Mouse (Mus musculus) stomach, postnatal 0 days (tissue): ENCODE data around the gene Sugct. TPM values are rescaled to one million over a fixed set of nuclear protein-coding genes. Genes with fewer than 3 reads are reported as not detected.

ENCODE experiments used
- ATAC-seq: fragments of 200-750 bp; cut with Nextera tagmentation; 2 replicates; pipeline ENCODE4 v1.8.0; 2017; ENCODE audit not compliant: low FRiP score, low TSS enrichment
- DNase-seq: peaks from one replicate; pipeline ENCODE4 v3.0.0-alpha.2; 2016; ENCODE audit warnings: low spot score
- H3K27ac ChIP-seq: fragments of 300-500 bp; sonication (generic); replicated peaks from 2 replicates; pipeline ENCODE4 v1.5.1; 2014; ENCODE audit warnings: mild to moderate bottlenecking, control low read depth
- H3K27me3 ChIP-seq: fragments of 300-500 bp; sonication (generic); 2 replicates; pipeline ENCODE4 v1.6.1; 2014; ENCODE audit warnings: low read length; ENCODE audit not compliant: control insufficient read depth, insufficient read depth
- H3K36me3 ChIP-seq: fragments of 300-500 bp; sonication (generic); 2 replicates; pipeline ENCODE4 v1.6.1; 2014; ENCODE audit warnings: low read length, mixed read lengths; ENCODE audit not compliant: control insufficient read depth, insufficient read depth
- H3K4me1 ChIP-seq: fragments of 300-500 bp; sonication (generic); replicated peaks from 2 replicates; pipeline ENCODE4 v1.6.1; 2014; ENCODE audit warnings: antibody characterized with exemption; ENCODE audit not compliant: control insufficient read depth, insufficient read depth
- H3K4me2 ChIP-seq: fragments of 300-500 bp; sonication (generic); replicated peaks from 2 replicates; pipeline ENCODE4 v1.6.1; 2014; ENCODE audit warnings: low read depth, mild to moderate bottlenecking, control low read depth, moderate library complexity
- H3K4me3 ChIP-seq: fragments of 300-500 bp; sonication (generic); 2 replicates; pipeline ENCODE4 v1.5.1; 2014; ENCODE audit warnings: low read depth, low read length, control low read depth
- H3K9ac ChIP-seq: fragments of 300-500 bp; sonication (generic); 2 replicates; pipeline ENCODE4 v1.6.1; 2014; ENCODE audit warnings: mild to moderate bottlenecking, low read length, control low read depth, mixed read lengths
- H3K9me3 ChIP-seq: fragments of 300-500 bp; sonication (generic); 2 replicates; pipeline ENCODE4 v1.6.1; 2016; ENCODE audit warnings: low read length; ENCODE audit not compliant: control insufficient read depth
- CTCF ChIP-seq: IDR thresholded peaks from 2 replicates; pipeline ENCODE4 v1.5.1; 2016; ENCODE audit warnings: antibody characterized with exemption, low read depth, mild to moderate bottlenecking, moderate library complexity
- EP300 ChIP-seq: optimal IDR thresholded peaks from 2 replicates; pipeline ENCODE3; 2016; ENCODE audit warnings: antibody characterized with exemption
- WGBS: fragments of 180-500 bp; shearing (Covaris S2); extraction: QIAGEN DNeasy Blood & Tissue Kit; methylation state at CpG from one replicate; pipeline ENCODE4 v1.1.7; 2014; 5-methylcytosine and 5-hydroxymethylcytosine counted together
- polyA plus RNA-seq: library from polyadenylated mRNA; unstranded; fragments of >200 nt; fragmentation: Nextera tagmentation; extraction: Ambion mirVana; gene quantifications from 2 replicates; pipeline ENCODE4 v1.2.1, GENCODE M21; 2015

The Sugct gene
- polyA plus RNA-seq, 1 experiment from 2014 or later = 6.1 TPM

GRCm38 (mm10) chr13:17702311-17702710, 7.0 kb upstream of the Sugct start:
- ATAC-seq (no peak), DNase-seq (no peak)
- H3K4me3 ChIP-seq = no peak overlapping the region
- H3K9ac ChIP-seq = no peak overlapping the region
- no peak for TF ChIP-seq CTCF
- TF ChIP-seq EP300 = no peak
- H3K36me3 ChIP-seq = no peaks in the 10 kb centered on the region
- no peaks in the 10 kb centered on the region for H3K9me3 ChIP-seq
- H3K4me2 ChIP-seq = no peak overlapping the region
- no peaks in the 10 kb centered on the region for H3K27me3 ChIP-seq
- H3K4me1 ChIP-seq = no peaks in the 10 kb centered on the region
- H3K27ac ChIP-seq = no peak overlapping the region

- Histone ChIP-seq H3K4me3 (no peak overlapping the region), H3K4me2 (no peak overlapping the region), H3K36me3 (no peaks in the 10 kb centered on the region), H3K27me3 (no peaks in the 10 kb centered on the region), H3K27ac (no peak overlapping the region), H3K4me1 (no peaks in the 10 kb centered on the region), H3K9ac (no peak overlapping the region), H3K9me3 (no peaks in the 10 kb centered on the region)
- DNase-seq (no peak), ATAC-seq (no peak)
- no peak for TF ChIP-seq EP300
- no peak for TF ChIP-seq CTCF
Measured at GRCm38 (mm10) chr13:17701322-17701721, 6.0 kb upstream of the Sugct start.

- DNase-seq (no peak), ATAC-seq (no peak)
- Histone ChIP-seq H3K27me3 (no peaks in the 10 kb centered on the region), H3K4me3 (no peak overlapping the region), H3K9me3 (no peaks in the 10 kb centered on the region), H3K36me3 (no peaks in the 10 kb centered on the region), H3K27ac (no peak overlapping the region), H3K9ac (no peak overlapping the region), H3K4me1 (no peaks in the 10 kb centered on the region), H3K4me2 (no peak overlapping the region)
- TF ChIP-seq CTCF (no peak), EP300 (no peak)
- 86% methylated on average over 3 of the region's 3 CpGs for WGBS
Measured at GRCm38 (mm10) chr13:17700090-17700715, 4.8 kb upstream of the Sugct start.

- Histone ChIP-seq H3K4me2 (peak overlapping the region; percentile 74), H3K4me1 (no peaks in the 10 kb centered on the region), H3K9me3 (no peaks in the 10 kb centered on the region), H3K9ac (peak overlapping the region; percentile 95), H3K36me3 (no peaks in the 10 kb centered on the region), H3K27ac (peak overlapping the region; percentile 96), H3K27me3 (no peaks in the 10 kb centered on the region), H3K4me3 (peak overlapping the region; percentile 79)
- ATAC-seq (no peak), DNase-seq (no peak)
- TF ChIP-seq CTCF (no peak), EP300 (no peak)
- 8% methylated on average over 7 of the region's 7 CpGs for WGBS
Measured at GRCm38 (mm10) chr13:17695898-17696580, 686 bp upstream of the Sugct start.

DNA sequence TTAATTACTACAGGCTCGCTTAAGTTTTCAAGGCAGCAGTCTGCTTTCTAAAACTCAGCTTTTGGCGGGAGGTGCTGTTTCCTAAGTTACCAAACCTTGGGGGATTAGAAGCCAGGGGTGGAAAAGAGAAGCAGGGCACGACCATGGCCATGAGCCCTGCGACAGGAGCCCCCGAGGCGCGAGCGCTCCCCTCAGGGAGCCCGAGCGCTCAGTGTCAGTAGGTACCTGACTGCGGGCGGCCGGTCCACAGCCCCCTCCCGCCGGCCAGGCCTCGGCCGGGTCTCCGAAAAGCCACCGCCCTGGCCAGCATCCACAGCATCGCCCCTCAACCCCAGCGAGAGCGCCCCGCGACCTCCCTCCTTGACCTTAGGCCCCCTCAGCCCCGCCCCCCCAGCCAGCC, 939 bp downstream of the Sugct start:
- no peaks in the 10 kb centered on the region for H3K27me3 ChIP-seq
- DNase-seq = no peak

DNA sequence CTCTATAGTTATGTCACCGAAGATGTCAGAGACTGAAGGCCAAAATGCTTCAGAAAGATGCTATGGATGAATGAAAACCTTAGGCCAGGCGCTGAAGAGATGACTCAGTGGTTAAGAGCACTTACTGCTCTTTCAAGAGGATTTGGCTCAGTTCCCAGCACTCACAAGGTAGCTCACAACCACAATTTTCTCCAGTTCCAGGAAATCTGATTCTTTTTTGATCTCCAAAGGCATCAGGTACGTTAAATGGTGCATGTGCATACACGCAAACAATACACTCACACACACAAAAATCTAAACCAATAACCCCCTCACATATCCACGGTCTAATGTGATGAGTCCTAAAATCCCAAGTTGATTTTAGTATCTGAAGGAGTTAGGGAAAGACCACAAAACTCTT, 1.5 kb downstream of the Sugct start:
- TF ChIP-seq EP300 = no peak
- TF ChIP-seq CTCF = no peak
- H3K27ac ChIP-seq = no peak overlapping the region
- no peak overlapping the region for H3K9ac ChIP-seq
- H3K9me3 ChIP-seq = no peaks in the 10 kb centered on the region
- no peaks in the 10 kb centered on the region for H3K36me3 ChIP-seq
- WGBS = 45% methylated on average over 5 of the region's 5 CpGs
- DNase-seq (no peak), ATAC-seq (no peak)
- no peaks in the 10 kb centered on the region for H3K4me1 ChIP-seq
- no peaks in the 10 kb centered on the region for H3K27me3 ChIP-seq
- H3K4me3 ChIP-seq = no peak overlapping the region; the same call in 1 of the 2 replicates
- H3K4me2 ChIP-seq = peak overlapping the region; percentile 15; the same call in 1 of the 2 replicates

More for the DNA sequence above, 939 bp downstream of the Sugct start:
- ATAC-seq = peak; percentile 68
- no peaks in the 10 kb centered on the region for H3K9me3 ChIP-seq
- WGBS = 1% methylated on average over 17 of the region's 25 CpGs
- H3K9ac ChIP-seq = peak overlapping the region; percentile 79
- H3K4me1 ChIP-seq = no peaks in the 10 kb centered on the region
- peak overlapping the region; percentile 71 for H3K4me2 ChIP-seq
- no peak for TF ChIP-seq EP300
- TF ChIP-seq CTCF = no peak
- peak overlapping the region; percentile 79 for H3K4me3 ChIP-seq
- H3K27ac ChIP-seq = peak overlapping the region; percentile 93
- no peaks in the 10 kb centered on the region for H3K36me3 ChIP-seq
